Mouse (Mus musculus) brown adipose tissue, adult 24 weeks (tissue): ENCODE measurements around the gene Mcl1. TPM values are rescaled to one million over a fixed set of nuclear protein-coding genes. Genes with fewer than 3 reads are reported as not detected.
"Not testable (repeated sequence)": the region's sequence is repeated elsewhere in the genome, so short reads cannot be mapped to it uniquely, and the experiment has no call there.

ENCODE experiments used
- H3K27ac ChIP-seq: fragments of 200-500 bp; replicated peaks from 2 replicates; pipeline ENCODE4 v1.5.1; 2012; ENCODE audit warnings: low read depth, mild to moderate bottlenecking, low read length
- H3K4me1 ChIP-seq: fragments of 200-500 bp; 2 replicates; pipeline ENCODE4 v1.6.1; 2012; ENCODE audit warnings: low read length, mixed read lengths; ENCODE audit not compliant: control insufficient read depth, insufficient read depth, insufficient read length
- H3K4me3 ChIP-seq: fragments of 200-500 bp; 2 replicates; pipeline ENCODE4 v1.5.1; 2012; ENCODE audit warnings: low read depth, mild to moderate bottlenecking, low read length, moderate library complexity; ENCODE audit not compliant: insufficient read depth
- polyA plus RNA-seq: library from polyadenylated mRNA; stranded (reverse); fragments of >200 nt; gene quantifications from 2 replicates; pipeline ENCODE4 v1.2.4, GENCODE M21; 2012; ENCODE audit not compliant: missing spikeins, insufficient read depth, insufficient read length

The Mcl1 gene
- polyA plus RNA-seq, 1 experiment = 56.1 TPM

GRCm38 (mm10) chr3:95635636-95636035, 23.0 kb upstream of the Mcl1 start:
- no peaks in the 10 kb centered on the region for H3K4me1 ChIP-seq
- H3K27ac ChIP-seq = peak overlapping the region; percentile 24; the same call in 1 of the 2 replicates
- no peak overlapping the region for H3K4me3 ChIP-seq

- H3K27ac ChIP-seq = 0 out of 2 replicates have a peak overlapping the region, but pooled peaks have one; percentile 24
- no peaks in the 10 kb centered on the region for H3K4me1 ChIP-seq
- H3K4me3 ChIP-seq = no peak overlapping the region
These were observed 22.5 kb upstream of the Mcl1 start for GRCm38 (mm10) chr3:95636072-95636471.

GRCm38 (mm10) chr3:95639694-95640093, 18.9 kb upstream of the Mcl1 start:
- H3K4me1 ChIP-seq = peaks cover 2% of the 10 kb centered on the region; the same call in 1 of the 2 replicates
- no peak overlapping the region for H3K27ac ChIP-seq
- H3K4me3 ChIP-seq = no peak overlapping the region

GRCm38 (mm10) chr3:95643097-95643496, 15.5 kb upstream of the Mcl1 start:
- Histone ChIP-seq H3K4me3 (no peak overlapping the region), H3K27ac (no peak overlapping the region; the same call in 1 of the 2 replicates)

GRCm38 (mm10) chr3:95645313-95646235, 13.0 kb upstream of the Mcl1 start:
- Histone ChIP-seq H3K4me1 (peaks cover 15% of the 10 kb centered on the region), H3K4me3 (no peak overlapping the region), H3K27ac (peak overlapping the region; percentile 86)

More at GRCm38 (mm10) chr3:95643097-95643496, 15.5 kb upstream of the Mcl1 start:
- H3K4me1 ChIP-seq = peaks cover 11% of the 10 kb centered on the region

- Histone ChIP-seq H3K4me1 (peaks cover 31% of the 10 kb centered on the region), H3K4me3 (no peak overlapping the region), H3K27ac (no peak overlapping the region)
These were observed 10.6 kb upstream of the Mcl1 start for GRCm38 (mm10) chr3:95648016-95648415.

- H3K27ac ChIP-seq = peak overlapping the region; percentile 99
- H3K4me1 ChIP-seq = peaks cover 31% of the 10 kb centered on the region
- no peak overlapping the region for H3K4me3 ChIP-seq
These were observed 8.1 kb upstream of the Mcl1 start for GRCm38 (mm10) chr3:95650276-95651032.

GRCm38 (mm10) chr3:95651033-95651373, 7.6 kb upstream of the Mcl1 start:
- Histone ChIP-seq H3K4me3 (no peak overlapping the region), H3K27ac (peak overlapping the region; percentile 99), H3K4me1 (peaks cover 32% of the 10 kb centered on the region)

GRCm38 (mm10) chr3:95651391-95652203, 7.0 kb upstream of the Mcl1 start:
- Histone ChIP-seq H3K4me1 (peaks cover 33% of the 10 kb centered on the region), H3K4me3 (no peak overlapping the region)

GRCm38 (mm10) chr3:95652204-95652811, 6.3 kb upstream of the Mcl1 start:
- H3K4me1 ChIP-seq = peaks cover 33% of the 10 kb centered on the region
- H3K27ac ChIP-seq = peak overlapping the region; percentile 99
- H3K4me3 ChIP-seq = no peak overlapping the region

More at GRCm38 (mm10) chr3:95651391-95652203, 7.0 kb upstream of the Mcl1 start:
- H3K27ac ChIP-seq = peak overlapping the region; percentile 99

GRCm38 (mm10) chr3:95652871-95653270, 5.7 kb upstream of the Mcl1 start:
- Histone ChIP-seq H3K4me1 (peaks cover 33% of the 10 kb centered on the region), H3K4me3 (no peak overlapping the region), H3K27ac (peak overlapping the region; percentile 99)

- H3K4me1 ChIP-seq = peaks cover 33% of the 10 kb centered on the region
- H3K27ac ChIP-seq = peak overlapping the region; percentile 85
- H3K4me3 ChIP-seq = no peak overlapping the region
These were observed 5.0 kb upstream of the Mcl1 start for GRCm38 (mm10) chr3:95653473-95654034.

- H3K27ac ChIP-seq = peak overlapping the region; percentile 85
These were observed 4.2 kb upstream of the Mcl1 start for GRCm38 (mm10) chr3:95654371-95654770.

GRCm38 (mm10) chr3:95655437-95655836, 3.2 kb upstream of the Mcl1 start:
- peak overlapping the region; percentile 85 for H3K27ac ChIP-seq
- H3K4me1 ChIP-seq = peaks cover 29% of the 10 kb centered on the region
- no peak overlapping the region for H3K4me3 ChIP-seq

More at GRCm38 (mm10) chr3:95654371-95654770, 4.2 kb upstream of the Mcl1 start:
- H3K4me3 ChIP-seq = not testable (repeated sequence)
- H3K4me1 ChIP-seq = peaks cover 33% of the 10 kb centered on the region
